Mouse (Mus musculus): ENCODE results near the gene Fmo5. TPM values are rescaled to one million over a fixed set of nuclear protein-coding genes. Genes with fewer than 3 reads are reported as not detected.

Gene Fmo5
- total and polyA plus RNA-seq, 3 experiments: 0.39 to 0.55 (median 0.40) TPM

DNA sequence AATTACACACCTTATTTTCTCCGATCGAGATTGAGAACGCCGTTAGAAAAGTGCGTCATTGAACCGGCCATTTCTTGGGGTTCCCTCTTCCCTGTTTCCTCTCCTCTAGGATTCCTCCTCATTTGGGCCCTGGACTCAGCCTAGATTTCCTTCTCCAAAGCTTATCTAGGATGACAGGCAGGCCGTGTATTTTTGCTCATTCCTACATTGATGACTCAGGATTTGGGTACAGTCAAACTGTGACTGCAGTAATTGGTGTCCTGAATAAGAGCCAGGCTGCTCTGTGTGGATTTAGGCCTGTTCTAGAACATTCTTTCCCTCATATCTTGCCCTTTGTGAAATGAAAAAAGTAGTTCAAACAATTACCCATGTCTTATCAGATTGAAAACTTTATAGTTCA lies 31.1 kb downstream of the Fmo5 start:
- no peak for DNase-seq (ENCODE audit: extremely low read depth)
- Histone ChIP-seq H3K27ac (ENCODE audit: insufficient read depth, low read depth) (no peak overlapping the region), H3K9me3 (replicated peaks; ENCODE audit: low read length) (peaks cover 2% of the 10 kb centered on the region), H3K36me3 (replicated peaks in 1 of 2; ENCODE audit: control insufficient read depth in 1 of 2, insufficient read depth in 1 of 2, low read length in 1 of 2) (peaks cover 0 to 22% of the 10 kb centered on the region in 2 experiments), H3K79me2 (replicated peaks; ENCODE audit: control insufficient read depth, extremely low read depth, insufficient read depth, poor library complexity, severe bottlenecking) (no peaks in the 10 kb centered on the region), H3K4me3 (replicated peaks in 1 of 3; ENCODE audit: low read depth in 2 of 3, low read length in 2 of 3, poor library complexity in 1 of 3) (no peak overlapping the region), H3K4me2 (ENCODE audit: insufficient read depth, low read depth, poor library complexity, severe bottlenecking) (no peak overlapping the region), H3K27me3 (replicated peaks) (peaks cover 5% of the 10 kb centered on the region), H3K9ac (ENCODE audit: insufficient read depth, low read depth) (no peak overlapping the region), H3K4me1 (ENCODE audit: control insufficient read depth in 1 of 2, insufficient read depth in 2 of 2) (peaks cover 5 to 37% of the 10 kb centered on the region in 2 experiments)
- in situ Hi-C loops (cut with MboI; ENCODE audit: low pct_ligation_motif_present, low pct_unique_long_range_greater_than_20kb, low sequenced_read_pairs): no loop called here
- dilution Hi-C loops (cut with MboI; ENCODE audit: extremely low pct_ligation_motif_present, extremely low pct_unique_long_range_greater_than_20kb, low sequenced_read_pairs): no loop called here
- TF ChIP-seq CHD1 (IDR thresholded peaks at IDR 0.05; ENCODE audit: low read depth, low read length) (no peak), SIN3A (IDR thresholded peaks at IDR 0.05; ENCODE audit: low read length) (no peak), POLR2A (IDR thresholded peaks at IDR 0.05; ENCODE audit: low read depth, low read length) (no peak), CHD2 (IDR thresholded peaks at IDR 0.05; ENCODE audit: low read length) (no peak), ZKSCAN1 (IDR thresholded peaks at IDR 0.05; ENCODE audit: borderline replicate concordance, low read depth, low read length) (no peak), ETS1 (conservative IDR thresholded peaks at IDR 0.05; ENCODE audit: low read depth, low read length) (no peak), MAZ (IDR thresholded peaks at IDR 0.05; ENCODE audit: low read depth, low read length) (no peak), JUN (IDR thresholded peaks at IDR 0.05; ENCODE audit: insufficient read depth, low read depth, low read length) (no peak), ELF1 (IDR thresholded peaks at IDR 0.05; ENCODE audit: low read depth, low read length) (no peak), KAT2A (IDR thresholded peaks at IDR 0.05; ENCODE audit: insufficient replicate concordance, low read length) (no peak), CTCF (conservative IDR thresholded peaks at IDR 0.05 in 1 of 2, IDR thresholded peaks at IDR 0.05 in 1 of 2; ENCODE audit: low read depth in 2 of 2, low read length in 2 of 2) (no peak), TCF12 (IDR thresholded peaks at IDR 0.05; ENCODE audit: low read depth, low read length) (no peak), PAX5 (IDR thresholded peaks at IDR 0.05; ENCODE audit: low read length) (no peak), UBTF (IDR thresholded peaks at IDR 0.05; ENCODE audit: low read depth, low read length) (no peak), MYC (IDR thresholded peaks at IDR 0.05; ENCODE audit: low read depth, low read length) (no peak), POLR2AphosphoS2 (IDR thresholded peaks at IDR 0.05; ENCODE audit: low read depth, low read length) (no peak), ZC3H11A (IDR thresholded peaks at IDR 0.05; ENCODE audit: low read depth, low read length) (no peak), BHLHE40 (IDR thresholded peaks at IDR 0.05; ENCODE audit: low read depth, low read length) (no peak), NELFE (IDR thresholded peaks at IDR 0.05; ENCODE audit: low read depth, low read length) (no peak), HCFC1 (IDR thresholded peaks at IDR 0.05; ENCODE audit: low read depth, low read length) (no peak)

DNA sequence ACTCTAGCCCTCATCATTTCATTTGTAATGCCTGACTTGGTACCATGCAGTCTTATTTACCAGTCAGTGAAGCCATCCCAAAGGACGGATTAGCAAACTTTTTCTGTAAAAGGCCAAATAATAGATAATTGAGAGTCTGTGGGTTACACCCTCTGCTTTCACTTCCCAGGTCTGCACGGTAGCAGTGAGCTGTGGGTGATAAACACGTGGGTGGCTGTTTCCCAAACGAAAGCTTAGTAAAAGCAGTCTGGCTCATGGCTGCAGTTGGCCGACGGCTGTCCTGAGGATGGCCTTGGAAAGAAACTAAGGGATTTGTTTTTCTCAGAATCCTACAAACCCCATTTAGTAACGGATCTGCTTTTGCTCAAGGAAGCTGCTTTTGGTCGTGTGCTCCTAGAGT lies 32.6 kb downstream of the Fmo5 start:
- Histone ChIP-seq H3K79me2 (replicated peaks; ENCODE audit: control insufficient read depth, extremely low read depth, insufficient read depth, poor library complexity, severe bottlenecking) (no peaks in the 10 kb centered on the region), H3K4me1 (ENCODE audit: control insufficient read depth in 1 of 2, insufficient read depth in 2 of 2) (peaks cover 5 to 37% of the 10 kb centered on the region in 2 experiments), H3K9me3 (replicated peaks; ENCODE audit: low read length) (no peaks in the 10 kb centered on the region), H3K9ac (ENCODE audit: insufficient read depth, low read depth) (no peak overlapping the region), H3K27me3 (replicated peaks) (peaks cover 4% of the 10 kb centered on the region), H3K27ac (ENCODE audit: insufficient read depth, low read depth) (no peak overlapping the region), H3K4me3 (replicated peaks in 1 of 3; ENCODE audit: low read depth in 2 of 3, low read length in 2 of 3, poor library complexity in 1 of 3) (no peak overlapping the region), H3K36me3 (replicated peaks in 1 of 2; ENCODE audit: control insufficient read depth in 1 of 2, insufficient read depth in 1 of 2, low read length in 1 of 2) (peaks cover 0 to 31% of the 10 kb centered on the region in 2 experiments), H3K4me2 (ENCODE audit: insufficient read depth, low read depth, poor library complexity, severe bottlenecking) (peak overlapping the region; percentile 54; the same call in 1 of the 2 replicates)
- in situ Hi-C loops (cut with MboI; ENCODE audit: low pct_ligation_motif_present, low pct_unique_long_range_greater_than_20kb, low sequenced_read_pairs) (no loop called here), dilution Hi-C loops (cut with MboI; ENCODE audit: extremely low pct_ligation_motif_present, extremely low pct_unique_long_range_greater_than_20kb, low sequenced_read_pairs) (no loop called here)
- DNase-seq (ENCODE audit: extremely low read depth): peak; percentile 53
- TF ChIP-seq KAT2A (IDR thresholded peaks at IDR 0.05; ENCODE audit: insufficient replicate concordance, low read length): no peak
- 0 out of 2 replicates have a peak, but pooled peaks have one; percentile 20 for TF ChIP-seq JUND (conservative IDR thresholded peaks at IDR 0.05; ENCODE audit: low read depth, low read length)
- no peak for TF ChIP-seq TBP (conservative IDR thresholded peaks at IDR 0.05; ENCODE audit: low read depth, low read length)
- TF ChIP-seq ZKSCAN1 (IDR thresholded peaks at IDR 0.05; ENCODE audit: borderline replicate concordance, low read depth, low read length): no peak
- TF ChIP-seq IRF4 (IDR thresholded peaks at IDR 0.05; ENCODE audit: low read depth, low read length): peak; percentile 82
- TF ChIP-seq BHLHE40 (IDR thresholded peaks at IDR 0.05; ENCODE audit: low read depth, low read length): peak; percentile 92
- TF ChIP-seq MEF2A (IDR thresholded peaks at IDR 0.05; ENCODE audit: borderline replicate concordance, low read depth, low read length): 0 out of 2 replicates have a peak, but pooled peaks have one; percentile 2
- peak; percentile 97 for TF ChIP-seq MAX (IDR thresholded peaks at IDR 0.05; ENCODE audit: low read length)
- no peak for TF ChIP-seq RCOR1 (conservative IDR thresholded peaks at IDR 0.05; ENCODE audit: low read depth, low read length)
- no peak for TF ChIP-seq PAX5 (IDR thresholded peaks at IDR 0.05; ENCODE audit: low read length)
- no peak for TF ChIP-seq E2F4 (IDR thresholded peaks at IDR 0.05; ENCODE audit: insufficient replicate concordance, low read depth, low read length)
- TF ChIP-seq MAZ (IDR thresholded peaks at IDR 0.05; ENCODE audit: low read depth, low read length): no peak
- TF ChIP-seq RAD21 (IDR thresholded peaks at IDR 0.05; ENCODE audit: low read depth, low read length): no peak
- TF ChIP-seq USF2 (conservative IDR thresholded peaks at IDR 0.05; ENCODE audit: low read depth, low read length): 0 out of 2 replicates have a peak, but pooled peaks have one; percentile 27
- no peak for TF ChIP-seq JUN (IDR thresholded peaks at IDR 0.05; ENCODE audit: insufficient read depth, low read depth, low read length)
- TF ChIP-seq MYC (IDR thresholded peaks at IDR 0.05; ENCODE audit: low read depth, low read length): peak; percentile 79
- no peak for TF ChIP-seq NRF1 (IDR thresholded peaks at IDR 0.05; ENCODE audit: low read depth, low read length)
- TF ChIP-seq EP300 (IDR thresholded peaks at IDR 0.05; ENCODE audit: low read length): 0 out of 2 replicates have a peak, but pooled peaks have one; percentile 21
- no peak for TF ChIP-seq POLR2A (IDR thresholded peaks at IDR 0.05; ENCODE audit: low read depth, low read length)
- 0 out of 2 replicates have a peak, but pooled peaks have one; percentile 28 for TF ChIP-seq SIN3A (IDR thresholded peaks at IDR 0.05; ENCODE audit: low read length)
- TF ChIP-seq USF1 (IDR thresholded peaks at IDR 0.05; ENCODE audit: low read depth, low read length): peak; percentile 47; the same call in 1 of the 2 replicates
